Mouse (Mus musculus) CH12F3 (cell line): ENCODE measurements around the gene Sap30bp.

ENCODE experiments used
- in situ Hi-C: fragments of 300-500 bp; cut with MboI; formaldehyde crosslinking; loops from 2 replicates; pipeline ENCODE4 v1.14.3; 2020; ENCODE audit warnings: low sequenced_read_pairs

The Sap30bp gene

GRCm38 (mm10) chr11:115954712-115955111 lies 21.6 kb downstream of the Sap30bp start:
- in situ Hi-C loops = no loop called here

DNA sequence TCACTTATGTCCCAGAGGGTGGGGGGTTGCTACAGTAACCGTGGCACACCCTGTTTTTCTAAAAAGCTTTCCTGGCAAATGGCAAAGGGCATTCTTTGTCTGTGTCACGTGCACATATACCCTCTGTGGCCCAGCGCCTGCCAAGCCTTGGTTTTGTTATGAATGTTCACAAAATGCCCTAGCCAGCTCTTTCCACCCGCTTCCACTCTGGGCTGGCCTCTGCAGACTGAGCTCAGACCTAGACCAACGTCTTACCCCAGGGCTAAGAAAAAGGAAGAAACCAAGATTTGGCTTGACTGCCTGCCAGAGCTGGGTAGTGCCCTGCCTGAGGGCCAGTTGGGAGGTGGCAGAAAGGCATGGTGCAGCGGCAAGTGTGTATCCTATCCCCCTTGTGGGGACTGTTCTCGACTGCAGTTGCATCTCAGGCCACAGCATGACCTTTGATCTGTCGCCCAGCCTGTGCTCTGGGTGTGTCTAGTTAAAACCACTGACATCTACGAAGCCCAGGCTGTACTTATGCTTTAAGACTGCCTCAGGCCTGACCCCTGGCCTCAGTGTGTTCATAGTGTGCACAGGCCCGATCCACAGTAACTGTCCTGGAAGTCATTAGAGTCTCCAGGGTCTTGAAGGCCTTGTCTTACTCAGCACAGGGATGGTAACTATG lies 22.2 kb downstream of the Sap30bp start:
- in situ Hi-C loops = no loop called here

DNA sequence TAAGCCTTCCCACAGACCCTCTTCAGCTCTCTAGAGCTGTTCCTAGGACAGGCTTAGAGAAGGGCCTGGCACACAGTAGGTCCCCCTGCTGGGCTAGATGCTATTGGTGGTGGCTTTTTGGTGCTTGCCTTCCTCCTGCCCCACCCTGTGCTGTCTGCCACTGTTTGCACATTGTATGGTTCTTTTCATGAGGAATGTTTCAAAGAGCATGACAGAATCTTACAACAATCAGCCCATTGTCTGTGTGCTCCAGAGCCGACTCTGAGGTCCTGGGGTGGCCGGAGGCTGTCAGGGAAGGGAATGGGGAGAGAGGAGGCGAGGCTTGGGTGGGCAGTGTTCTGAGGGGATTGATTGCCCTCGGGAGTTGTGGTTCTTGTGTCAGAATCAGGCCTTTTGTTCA lies 23.4 kb downstream of the Sap30bp start:
- in situ Hi-C loops = no loop called here

DNA sequence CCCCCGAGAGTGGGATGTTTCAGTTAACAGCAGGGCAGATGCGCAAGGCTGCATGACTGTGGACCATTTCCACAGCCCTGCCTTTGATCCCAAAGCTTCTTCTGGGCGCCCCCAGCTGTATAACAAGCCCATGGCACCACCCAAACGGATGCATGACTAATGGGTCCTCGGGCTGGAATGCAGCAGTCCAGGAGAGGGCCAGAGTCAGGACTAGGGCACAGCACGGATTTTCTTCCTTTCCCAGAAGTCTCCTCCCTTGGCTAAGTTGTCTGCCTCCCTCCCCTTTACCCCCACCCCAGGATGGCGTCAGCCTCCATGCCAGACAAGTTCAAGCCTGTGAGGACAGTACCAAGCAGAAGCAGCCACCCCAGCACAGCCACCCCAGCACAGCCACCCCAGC lies 24.9 kb downstream of the Sap30bp start:
- in situ Hi-C loops = no loop called here

GRCm38 (mm10) chr11:115959018-115959417 lies 25.9 kb downstream of the Sap30bp start:
- in situ Hi-C loops = no loop called here

DNA sequence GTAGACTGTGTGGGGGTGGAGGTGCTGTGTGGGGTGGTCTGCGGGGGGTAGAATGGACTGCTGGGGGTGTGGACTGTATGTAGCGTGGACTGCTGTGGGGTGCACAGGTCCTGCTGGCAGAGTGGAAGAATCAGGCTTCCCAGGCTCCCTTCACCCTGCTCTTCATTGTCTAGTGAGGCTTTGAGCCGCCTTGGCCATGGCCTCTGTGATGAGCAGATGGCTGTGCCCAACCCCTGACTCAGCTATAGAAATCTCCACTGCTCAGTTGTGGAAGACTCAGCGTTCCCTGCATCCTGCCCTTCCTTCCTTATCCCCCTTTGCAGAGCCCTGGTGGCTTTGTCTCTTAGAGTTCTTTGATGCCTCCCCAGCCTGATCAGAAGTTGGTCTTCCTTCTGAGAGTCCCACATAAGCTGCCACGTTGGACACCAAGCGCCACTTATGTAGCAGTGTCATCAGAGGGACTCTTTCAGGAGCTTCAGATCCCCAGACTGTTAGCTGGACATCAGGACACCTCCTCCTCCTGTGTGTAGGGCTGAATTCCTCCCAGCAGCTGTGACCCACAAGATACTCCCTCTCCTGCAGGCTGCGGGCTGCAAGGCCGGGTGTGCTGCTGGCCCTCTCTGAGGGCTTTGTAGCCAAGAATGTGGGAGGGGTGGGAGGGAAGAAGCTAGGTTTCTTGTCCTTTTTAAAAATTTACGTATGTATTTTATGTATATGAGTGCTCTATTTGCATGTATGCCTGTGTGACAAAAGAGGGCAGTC lies 29.8 kb downstream of the Sap30bp start:
- in situ Hi-C loops = no loop called here

GRCm38 (mm10) chr11:115964977-115965604 lies 32.0 kb downstream of the Sap30bp start:
- in situ Hi-C loops = no loop called here

DNA sequence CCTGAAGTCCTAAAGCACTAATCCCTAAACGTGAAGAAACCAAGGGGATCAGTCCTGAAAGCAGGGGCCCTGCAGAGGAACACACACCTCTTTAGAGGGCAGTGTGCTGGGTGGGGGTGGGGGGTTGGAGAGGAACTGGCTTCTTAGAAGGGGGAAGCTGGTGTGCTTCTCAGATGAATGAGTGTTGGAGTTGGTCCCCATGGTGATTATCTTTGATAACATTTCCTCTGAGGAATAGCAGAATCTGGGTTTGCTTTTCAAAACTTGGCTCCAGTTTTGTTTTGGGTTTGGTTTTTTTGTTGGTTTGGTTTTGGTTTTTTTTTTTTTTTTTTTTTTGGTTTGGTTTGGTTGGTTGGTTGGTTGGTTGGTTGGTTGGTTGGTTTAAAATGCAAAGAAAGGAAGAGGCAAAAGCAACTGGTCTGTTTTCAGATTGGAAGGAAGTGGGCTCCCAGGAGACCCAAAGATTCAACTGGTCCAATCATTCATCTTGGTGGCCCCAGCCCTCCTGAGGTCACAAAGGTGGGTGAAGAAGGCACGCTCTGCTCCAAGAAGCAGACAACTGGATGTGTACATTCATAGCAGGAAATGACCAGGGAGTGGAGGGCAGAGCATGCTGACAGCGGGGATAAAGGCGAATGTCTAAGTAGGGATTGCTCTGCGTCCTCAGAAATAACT lies 35.8 kb downstream of the Sap30bp start:
- in situ Hi-C loops = no loop called here

DNA sequence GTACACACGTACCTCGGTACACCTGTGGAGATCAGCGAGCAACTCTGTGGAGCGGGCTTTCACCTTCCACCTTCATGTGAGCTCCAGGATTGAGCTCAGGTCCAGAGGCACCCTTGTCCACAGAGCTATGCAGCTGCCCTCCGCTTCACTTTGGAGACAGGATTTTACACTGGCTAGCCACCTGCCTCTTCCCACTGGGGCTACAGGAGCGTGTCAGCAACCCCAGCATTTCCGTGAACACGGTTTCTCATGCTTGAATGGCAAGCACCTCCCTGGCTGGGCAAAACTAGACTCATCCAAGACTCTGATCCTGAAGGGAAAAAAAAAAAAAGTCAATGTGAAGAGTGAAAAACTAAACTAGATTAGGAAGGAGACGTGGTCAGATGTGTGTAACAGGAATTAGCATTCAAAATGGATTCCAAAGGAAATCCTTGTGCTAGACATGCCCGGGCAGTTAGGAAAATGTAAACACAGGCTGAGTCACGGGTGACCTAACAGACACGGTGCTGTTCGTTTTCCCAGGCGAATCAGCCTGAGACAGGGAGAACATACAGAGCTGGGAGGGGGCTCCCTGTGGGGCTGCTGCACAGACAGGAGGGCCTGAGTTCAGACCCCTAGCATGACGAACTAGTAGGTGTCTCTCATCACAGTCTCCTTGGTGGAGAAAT lies 37.1 kb downstream of the Sap30bp start:
- in situ Hi-C loops = no loop called here

DNA sequence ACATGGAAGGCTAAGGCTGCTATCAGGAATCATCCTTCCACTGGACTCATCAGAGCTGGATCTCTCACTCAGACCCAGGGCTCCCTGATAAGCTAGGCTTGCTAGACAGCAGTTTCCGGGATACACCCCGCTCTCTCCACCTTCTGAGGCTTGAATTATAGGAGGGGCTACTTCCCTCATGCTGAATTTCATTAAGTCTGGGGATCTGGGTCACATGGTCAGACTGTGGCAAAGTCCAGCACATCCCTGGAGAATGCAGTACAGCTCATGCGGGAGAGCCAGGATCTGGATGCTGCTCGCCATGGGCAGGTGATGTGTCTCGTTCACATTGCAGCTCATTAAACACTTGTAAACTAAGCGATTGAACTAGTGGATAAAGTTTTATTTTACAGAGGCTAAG lies 37.9 kb downstream of the Sap30bp start:
- in situ Hi-C loops = no loop called here

DNA sequence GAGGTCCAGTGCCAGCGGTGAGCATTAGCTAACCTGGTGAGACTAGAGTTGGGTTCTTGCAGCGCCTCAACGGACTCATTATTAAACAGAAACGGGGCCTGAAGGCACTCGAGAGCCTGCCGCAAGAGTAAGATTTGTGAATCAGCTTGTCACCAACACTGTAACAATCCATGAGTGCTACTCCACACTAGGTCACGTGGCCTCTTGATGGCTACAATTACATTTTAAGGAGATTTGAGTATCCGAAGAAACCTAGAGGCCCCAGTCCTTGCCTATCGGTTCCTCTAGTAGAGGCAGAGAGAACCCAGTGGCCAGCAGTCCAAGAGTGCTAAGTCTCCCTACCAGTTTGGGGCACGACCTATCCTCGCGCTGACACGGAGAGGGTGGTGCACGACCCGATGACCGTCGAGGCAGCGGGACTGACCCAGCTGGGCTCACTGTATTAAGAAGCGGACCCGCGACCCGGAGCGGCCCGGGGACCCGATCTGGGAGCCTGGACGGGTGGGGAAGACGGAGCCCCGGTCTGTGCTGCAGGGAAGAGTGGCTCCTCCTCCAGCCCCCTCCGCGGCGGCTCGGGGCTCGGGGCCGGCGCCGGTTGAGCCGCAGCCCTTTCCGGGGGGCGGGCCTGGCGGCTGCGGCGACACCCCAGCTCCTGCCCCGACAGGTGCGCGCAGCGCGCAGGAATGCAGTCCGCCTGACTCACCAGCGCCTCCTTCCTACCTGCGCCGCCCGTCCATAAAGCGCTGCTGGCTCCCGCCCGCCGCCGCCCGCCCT lies 41.4 kb downstream of the Sap30bp start, which contains the start of gene Itgb4:
TSS of gene Itgb4 (plus strand) at position 401 of the 774 bp plus-strand sequence.
- in situ Hi-C loops = no loop called here

- in situ Hi-C loops = no loop called here
Observed at GRCm38 (mm10) chr11:115975083-115975420, 42.0 kb downstream of the Sap30bp start.

DNA sequence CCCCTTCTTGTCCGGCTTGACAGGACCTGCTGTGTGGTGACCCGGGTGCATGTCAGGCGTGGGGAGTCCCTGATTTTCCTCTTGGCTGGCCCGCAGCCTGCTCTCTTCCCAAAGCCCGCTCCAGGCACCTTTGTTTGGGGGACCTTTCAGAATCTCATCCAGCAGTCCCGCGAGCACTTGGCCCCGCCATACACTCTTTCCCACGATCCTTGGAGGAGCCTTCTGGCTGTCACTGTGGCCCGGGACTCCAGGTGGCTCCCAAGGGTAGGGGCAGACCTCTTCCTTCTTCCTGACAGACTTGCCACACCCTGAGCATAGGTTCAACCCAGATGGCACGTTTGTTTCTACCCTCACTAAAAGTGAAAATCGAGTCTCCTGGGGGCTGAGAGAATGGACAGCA lies 42.5 kb downstream of the Sap30bp start:
- in situ Hi-C loops = no loop called here

DNA sequence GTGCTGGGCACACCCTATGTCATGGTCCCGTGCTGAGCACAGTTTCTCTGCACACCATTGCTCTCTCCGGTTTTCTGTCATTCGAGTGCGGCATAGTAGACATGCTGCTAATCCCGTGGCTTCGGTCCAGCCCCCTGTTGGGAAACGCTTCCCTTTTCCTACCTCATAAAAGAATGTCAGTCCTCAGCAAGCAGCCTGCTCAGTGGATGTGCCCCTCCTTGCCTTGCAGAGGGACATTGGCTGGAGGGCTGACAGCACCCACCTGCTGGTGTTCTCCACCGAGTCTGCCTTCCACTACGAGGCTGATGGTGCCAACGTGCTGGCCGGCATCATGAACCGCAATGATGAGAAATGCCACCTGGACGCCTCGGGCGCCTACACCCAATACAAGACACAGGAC lies 49.4 kb downstream of the Sap30bp start:
- in situ Hi-C loops = no loop called here

DNA sequence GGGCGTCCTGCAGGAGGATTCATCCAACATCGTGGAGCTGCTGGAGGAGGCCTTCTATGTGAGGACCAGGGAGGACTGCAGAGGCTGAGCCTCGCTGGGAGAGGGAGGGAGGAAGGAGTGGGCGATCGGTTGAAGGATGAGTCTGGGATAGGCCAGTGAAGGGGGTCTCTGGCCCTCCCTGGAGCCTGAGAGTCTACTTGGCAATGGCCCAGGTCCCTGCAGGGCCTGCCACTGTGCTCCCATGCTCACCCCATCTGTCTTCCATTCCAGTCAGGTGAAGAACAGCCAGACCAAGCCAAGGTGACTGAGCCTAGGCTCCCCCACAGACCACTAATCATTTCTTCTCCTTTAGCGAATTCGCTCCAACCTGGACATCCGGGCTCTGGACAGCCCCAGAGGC lies 50.2 kb downstream of the Sap30bp start:
- in situ Hi-C loops = no loop called here

- in situ Hi-C loops = loop anchor here (10.0 kb wide), 1 partner anchor 45 kb away; no protein-coding TSS in a partner anchor
Observed at GRCm38 (mm10) chr11:115989686-115990085, 56.6 kb downstream of the Sap30bp start.

- in situ Hi-C loops = loop anchor here (10.0 kb wide), 1 partner anchor 47 kb away; no protein-coding TSS in a partner anchor
Observed at GRCm38 (mm10) chr11:115992098-115992497, 59.0 kb downstream of the Sap30bp start.

GRCm38 (mm10) chr11:115995256-115995655 lies 62.2 kb downstream of the Sap30bp start:
- in situ Hi-C loops = loop anchor here (10.0 kb wide), 1 partner anchor 50 kb away; no protein-coding TSS in a partner anchor

DNA sequence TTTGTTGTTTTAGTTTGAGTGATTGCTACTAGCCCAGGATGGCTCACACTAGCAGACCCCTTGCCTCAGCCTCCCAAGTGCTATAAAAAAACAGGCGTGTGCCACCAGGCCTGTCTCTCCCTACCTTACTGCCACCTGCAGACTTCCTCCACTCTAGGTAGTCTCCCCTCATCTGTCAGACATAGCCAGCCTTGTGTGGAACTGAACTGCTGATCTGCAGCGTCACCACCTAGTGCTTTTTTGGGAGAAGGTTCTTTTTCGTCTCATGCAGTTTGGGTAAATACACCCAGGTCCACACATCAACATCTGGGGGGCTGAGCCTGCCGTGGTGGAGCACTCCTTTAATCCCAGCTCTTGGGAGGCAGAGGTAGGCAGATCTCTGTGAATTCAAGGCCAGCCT lies 64.0 kb downstream of the Sap30bp start:
- in situ Hi-C loops = loop anchor here (10.0 kb wide), 1 partner anchor 52 kb away; no protein-coding TSS in a partner anchor

DNA sequence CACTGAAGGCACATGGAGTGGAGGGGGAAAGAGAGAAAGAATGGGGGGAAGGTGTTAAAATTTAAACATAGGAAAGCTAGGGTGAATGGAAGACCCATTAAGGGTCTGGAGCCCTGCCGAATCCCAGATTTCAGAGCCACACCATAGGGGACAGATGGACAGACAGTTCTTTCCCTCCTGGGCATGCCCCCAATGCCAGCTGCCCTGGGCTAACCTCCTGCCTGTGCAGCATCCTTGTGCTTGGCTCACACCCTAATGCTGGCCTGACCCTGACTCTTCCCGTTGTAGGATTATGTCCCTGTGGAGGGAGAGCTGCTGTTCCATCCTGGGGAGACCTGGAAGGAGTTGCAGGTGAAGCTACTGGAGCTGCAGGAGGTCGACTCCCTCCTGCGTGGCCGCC lies 64.6 kb downstream of the Sap30bp start:
- in situ Hi-C loops = loop anchor here (10.0 kb wide), 1 partner anchor 53 kb away; no protein-coding TSS in a partner anchor
